Mouse (Mus musculus): ENCODE results near the gene Gm17364.
"Not testable (repeated sequence)": the region's sequence is repeated elsewhere in the genome, so short reads cannot be mapped to it uniquely, and the experiment has no call there.

Gm17364 gene

DNA sequence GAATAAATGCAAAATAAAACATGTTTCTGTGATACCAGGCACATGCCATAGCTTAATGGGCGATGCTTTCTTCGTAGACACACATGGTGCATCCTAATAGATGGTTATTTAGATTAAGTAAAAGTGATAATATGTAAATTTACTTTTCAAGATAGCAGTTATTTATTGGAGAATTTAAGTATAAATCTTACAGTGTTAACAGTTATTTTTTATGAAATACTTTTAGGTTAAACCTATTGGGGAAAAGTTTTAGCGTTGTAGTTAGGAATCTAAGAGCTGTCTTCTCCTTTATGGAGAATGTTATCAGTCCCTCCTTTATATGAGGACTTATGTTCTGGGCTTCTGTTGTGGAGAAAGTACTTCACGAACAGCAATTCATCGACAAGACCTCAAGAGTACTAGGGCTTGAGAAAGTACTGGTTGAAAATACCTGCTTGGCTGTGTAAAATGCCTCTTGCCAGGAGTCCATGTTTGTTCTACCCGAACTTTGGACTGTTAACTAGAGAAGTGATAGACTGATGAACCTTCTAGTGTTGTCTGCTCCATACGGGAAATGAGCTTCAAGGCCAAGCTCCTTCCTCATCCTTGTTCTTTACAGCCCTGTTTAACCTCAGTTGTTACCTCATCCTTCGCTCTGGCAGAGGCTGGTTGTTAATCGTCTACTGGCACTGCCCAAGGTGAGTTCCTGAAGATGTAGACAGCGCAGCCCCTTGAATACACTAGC lies at the start of gene Gm17364:
Gene Gm17364, minus strand, starts transcription at position 51 of the 724 bp plus-strand sequence.
- no peak for DNase-seq

DNA sequence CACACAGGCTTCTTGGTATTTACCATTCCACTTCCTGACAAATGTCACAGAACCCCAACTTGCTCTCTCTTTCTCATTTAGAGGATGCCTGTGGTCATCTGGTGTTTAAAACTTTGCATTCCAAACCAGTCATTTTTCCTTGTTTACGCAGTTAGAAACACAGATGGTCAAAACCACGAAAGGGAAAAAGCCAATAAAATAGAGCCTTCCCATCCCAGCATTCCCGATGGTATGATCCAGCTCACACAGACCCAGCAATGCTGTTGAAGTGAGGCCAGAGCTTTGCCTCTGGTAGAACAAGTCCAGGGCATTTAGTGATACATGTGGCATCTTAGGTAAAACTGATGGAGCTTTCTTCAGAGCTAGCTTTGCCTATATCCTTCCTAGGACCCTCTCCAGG lies 47.7 kb upstream of the Gm17364 start:
- DNase-seq = no peak

DNA sequence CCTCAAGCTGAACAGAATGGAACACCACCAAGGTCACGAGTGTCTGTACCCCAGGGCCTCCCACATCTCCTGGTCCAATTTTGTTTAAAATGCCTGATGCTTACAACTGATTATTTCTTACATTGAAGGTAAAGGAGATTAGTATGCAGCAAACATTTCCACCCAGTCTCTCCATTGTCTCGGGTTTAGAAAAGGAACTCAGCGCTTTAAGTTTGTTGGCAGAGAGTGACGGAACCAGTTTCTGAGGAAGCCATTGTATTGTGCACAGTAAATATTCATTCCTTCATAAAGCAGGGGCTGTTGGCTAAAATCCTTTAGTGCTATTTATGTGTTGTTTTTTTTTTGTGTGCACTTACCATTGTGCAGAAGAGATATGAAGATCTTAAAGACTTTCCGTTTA lies 47.0 kb upstream of the Gm17364 start:
- no peak for DNase-seq

DNA sequence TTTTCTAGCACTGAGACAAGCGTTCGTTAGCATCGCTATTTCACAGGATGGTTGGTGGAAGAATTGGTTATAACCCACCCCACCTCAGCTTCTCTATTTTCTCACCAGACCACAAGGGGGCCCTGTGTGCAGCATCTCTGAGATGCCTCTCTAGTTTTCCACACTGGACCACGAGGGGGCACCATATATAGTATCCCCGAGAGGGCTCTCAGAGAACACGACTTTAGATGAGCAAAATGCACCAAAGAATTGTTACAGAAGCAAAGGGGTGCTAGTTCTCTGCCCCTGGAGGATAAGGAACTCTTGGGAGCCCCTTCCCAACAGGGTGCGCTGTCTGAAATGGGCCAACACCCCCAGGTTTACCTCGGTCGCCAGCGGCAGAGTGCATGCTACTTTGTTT lies 28.9 kb upstream of the Gm17364 start:
- peak; percentile 43 to 71 for DNase-seq

DNA sequence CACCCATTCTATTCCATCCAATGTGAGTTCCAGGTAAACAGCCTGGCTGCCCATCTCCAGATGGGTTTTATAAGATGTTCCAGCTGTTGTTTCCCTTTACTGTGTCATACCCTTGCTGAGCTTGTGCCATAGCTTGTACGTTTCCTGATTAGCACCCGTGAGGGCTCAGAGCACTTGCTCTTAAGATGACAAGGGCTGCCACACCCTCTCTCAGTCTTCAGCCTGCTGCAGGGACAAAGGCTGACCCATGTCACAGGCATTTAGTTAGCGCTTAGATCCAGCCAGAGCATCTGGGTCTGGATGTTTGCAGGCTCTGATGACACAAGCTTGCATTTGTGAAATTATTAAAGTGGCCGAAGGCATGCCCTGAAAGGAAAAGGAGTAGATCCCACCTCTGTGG lies 26.3 kb upstream of the Gm17364 start:
- no peak for DNase-seq

DNA sequence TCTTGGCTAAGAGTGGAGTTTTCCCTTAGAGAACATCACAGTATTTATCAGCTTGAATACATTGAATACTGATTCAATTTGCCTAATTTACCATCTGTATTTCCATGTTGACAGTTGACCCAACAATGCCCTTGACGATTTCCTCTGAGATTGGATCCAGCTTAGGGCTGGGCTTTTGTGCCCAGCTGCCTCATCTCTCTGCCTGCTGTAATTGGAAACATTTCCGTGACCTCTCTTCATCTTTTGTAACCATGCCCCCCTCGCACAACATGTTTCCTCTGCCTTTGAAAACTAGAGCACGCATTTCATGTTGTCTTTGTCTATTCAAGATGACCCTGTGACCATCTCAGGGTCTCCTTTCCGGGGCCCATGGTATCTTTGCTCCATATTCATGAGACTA lies 25.2 kb upstream of the Gm17364 start:
- no peak for DNase-seq

DNA sequence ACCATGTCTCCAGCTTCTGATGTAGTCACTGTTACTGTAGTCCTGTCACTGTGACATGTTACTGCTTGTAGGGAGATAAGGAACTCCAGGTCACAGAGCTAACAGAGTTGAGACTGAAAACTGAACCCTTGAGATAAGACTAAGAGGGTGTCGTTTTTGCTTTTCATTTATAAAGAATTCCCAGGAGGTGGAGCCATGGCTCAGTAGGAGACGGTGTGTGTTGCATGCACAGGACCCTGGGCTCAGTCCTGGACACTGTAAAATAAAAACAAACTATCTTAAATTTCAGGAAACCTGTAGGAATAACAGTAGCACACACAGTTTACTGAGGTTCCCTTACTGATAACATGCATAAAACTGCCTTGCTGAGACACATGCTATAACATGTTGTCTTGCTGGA lies 24.8 kb upstream of the Gm17364 start:
- no peak for DNase-seq

DNA sequence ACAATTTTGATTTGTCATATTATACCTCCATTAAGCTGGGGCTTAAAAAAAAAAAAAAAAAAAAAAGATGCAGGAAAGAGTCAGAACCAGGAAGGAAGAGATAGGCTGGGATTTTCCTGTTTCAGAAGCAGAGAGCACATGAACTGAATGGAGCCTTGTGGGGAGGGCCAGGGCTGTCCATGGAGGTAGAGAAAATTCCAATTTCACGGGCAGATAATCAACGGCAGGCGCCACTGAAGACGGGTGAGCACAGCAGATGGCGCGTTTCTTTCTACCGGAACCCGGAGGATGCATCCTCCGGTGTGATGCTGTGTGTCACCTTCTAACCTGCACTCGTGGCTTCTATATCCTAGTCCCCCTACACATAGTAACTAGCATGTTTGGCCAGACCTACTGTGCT lies 22.6 kb upstream of the Gm17364 start:
- DNase-seq = peak; percentile 28 to 55

DNA sequence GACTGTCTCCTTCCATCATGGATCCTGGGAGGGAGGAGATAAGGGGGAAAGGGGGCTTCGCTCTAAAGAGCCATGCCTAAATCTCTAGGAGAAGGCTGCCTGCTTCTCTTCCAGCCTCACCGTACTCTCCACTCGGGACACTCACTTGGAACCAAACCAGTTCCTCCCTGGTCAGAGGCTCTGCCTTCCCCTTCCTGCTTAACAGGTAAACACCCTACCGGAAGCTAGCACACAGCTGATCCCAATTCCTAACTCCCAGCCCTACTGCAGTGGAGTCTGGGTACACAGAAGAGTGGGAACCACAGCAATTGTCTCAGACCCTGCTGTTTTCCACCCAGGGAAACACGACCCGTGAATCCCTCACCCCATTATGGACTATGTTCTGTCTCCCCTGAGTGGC lies 22.1 kb upstream of the Gm17364 start:
- peak in 1 of 2 experiments; percentile 8 for DNase-seq

DNA sequence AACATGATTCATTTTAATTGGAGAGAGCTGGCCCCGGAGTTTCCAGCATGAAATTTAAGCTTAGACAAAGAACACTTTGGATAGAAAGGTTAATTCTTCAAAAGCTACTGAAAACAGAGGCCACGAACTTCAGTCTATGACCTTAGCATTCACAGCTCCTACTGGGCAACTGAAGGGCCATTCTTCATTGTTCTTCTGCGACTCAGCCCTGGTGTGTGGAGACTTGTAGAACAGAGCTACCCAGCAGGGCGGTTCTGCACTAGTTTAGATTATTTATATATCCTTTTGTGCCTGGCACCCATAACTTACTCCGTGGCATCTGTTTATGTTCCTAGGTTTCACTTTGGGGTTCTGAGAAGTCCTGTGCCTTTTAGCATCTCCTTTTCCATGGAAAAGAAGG lies 19.8 kb upstream of the Gm17364 start:
- DNase-seq = no peak

DNA sequence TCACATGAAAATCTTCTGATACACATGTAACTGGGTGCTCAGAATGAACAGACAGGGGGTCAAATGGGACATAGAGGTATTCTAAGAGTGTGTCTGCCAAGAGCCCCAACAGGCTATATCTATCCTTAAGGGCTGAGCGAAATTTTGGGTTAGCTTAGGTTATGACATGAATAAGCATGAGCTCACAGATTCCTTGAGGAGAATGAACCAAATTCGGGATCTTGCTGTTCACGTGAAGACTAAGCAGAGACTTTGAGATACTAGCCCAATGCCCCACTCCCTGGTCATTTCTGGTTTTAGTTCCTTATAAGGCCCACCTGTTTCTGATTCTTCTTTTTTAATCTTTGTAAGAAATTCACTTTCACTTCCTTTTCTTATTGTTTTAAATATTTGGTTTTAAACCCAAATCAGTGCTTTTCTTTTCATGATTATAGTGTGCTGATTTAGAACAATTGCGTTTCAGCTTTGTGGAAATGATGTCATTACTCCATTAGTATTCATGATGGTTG lies 17.7 kb upstream of the Gm17364 start:
- DNase-seq = no peak

DNA sequence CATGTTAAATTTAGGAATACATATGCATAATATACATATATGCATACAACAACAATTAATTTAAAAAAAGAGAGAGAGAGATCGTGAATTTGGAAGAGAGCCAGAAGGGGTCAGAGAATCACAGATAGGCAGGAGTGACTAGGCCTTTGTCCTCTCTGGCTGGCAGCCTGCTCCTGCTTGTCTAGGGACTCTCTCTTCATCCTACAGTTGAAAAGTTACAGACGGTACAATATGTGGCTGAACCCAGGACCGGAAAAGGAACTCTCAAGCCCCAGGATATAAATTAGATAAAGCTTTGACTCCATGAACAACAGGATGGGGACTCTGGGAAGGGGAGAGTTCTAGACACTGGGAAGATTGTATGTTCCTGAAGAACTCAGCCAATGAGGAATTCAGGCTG lies 12.5 kb upstream of the Gm17364 start:
- DNase-seq = no peak

DNA sequence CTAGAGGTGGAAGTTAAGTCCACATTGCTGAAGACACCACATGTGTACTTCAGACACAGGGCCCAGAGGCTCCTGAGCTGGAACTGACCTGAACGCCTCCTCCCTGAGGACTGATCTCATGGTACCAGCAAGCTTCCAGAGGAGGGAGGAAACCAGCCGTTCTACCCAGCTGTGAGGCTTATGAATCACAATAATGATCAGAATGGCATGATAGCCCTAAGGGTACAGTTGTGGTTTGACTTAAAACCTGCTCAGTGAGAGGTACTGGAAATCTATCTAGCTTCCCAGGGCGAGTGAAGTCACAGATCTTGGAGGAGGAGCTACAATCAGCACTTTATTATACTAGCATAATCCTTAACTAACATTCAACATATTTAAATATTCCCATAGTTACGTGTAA lies 11.7 kb upstream of the Gm17364 start:
- DNase-seq = no peak

DNA sequence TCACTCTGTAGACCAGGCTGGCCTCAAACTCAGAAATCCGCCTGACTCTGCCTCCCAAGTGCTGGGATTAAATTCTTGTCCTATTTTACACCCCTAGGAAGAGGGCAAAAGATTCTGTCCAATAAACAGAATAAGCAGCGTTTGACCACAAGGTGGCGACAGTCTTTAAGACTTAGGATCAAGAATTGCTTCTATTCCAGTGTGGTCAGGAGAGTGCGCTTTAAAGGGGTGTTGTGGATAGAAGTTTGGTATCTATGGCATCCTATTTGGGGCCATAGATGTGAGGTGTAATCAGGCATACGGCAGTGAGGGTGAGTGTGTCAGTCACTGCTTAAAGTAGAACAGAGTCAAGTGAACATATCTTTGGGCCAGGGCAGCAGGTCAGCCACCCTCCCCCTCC lies 9.5 kb upstream of the Gm17364 start:
- DNase-seq = peak; percentile 50 to 77

DNA sequence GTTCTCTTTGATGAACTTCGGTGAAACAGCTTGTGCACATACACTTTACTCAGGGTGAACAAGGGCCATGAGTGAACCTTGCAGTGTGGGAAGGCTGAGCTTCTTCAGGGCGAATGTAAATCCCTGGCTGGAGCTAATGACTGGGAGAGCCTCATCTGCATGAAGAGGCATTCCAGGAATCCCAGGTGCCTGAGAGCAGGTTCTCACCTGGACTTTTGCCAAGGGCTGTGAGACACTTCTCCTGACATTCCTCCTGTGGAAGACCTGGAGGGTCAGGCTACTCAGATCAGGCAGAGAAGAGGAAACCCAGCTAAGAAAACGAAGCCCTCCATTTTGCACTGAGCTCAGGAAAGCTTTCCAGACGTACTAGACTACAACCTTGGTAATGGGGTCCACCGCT lies 6.9 kb upstream of the Gm17364 start:
- DNase-seq = no peak

DNA sequence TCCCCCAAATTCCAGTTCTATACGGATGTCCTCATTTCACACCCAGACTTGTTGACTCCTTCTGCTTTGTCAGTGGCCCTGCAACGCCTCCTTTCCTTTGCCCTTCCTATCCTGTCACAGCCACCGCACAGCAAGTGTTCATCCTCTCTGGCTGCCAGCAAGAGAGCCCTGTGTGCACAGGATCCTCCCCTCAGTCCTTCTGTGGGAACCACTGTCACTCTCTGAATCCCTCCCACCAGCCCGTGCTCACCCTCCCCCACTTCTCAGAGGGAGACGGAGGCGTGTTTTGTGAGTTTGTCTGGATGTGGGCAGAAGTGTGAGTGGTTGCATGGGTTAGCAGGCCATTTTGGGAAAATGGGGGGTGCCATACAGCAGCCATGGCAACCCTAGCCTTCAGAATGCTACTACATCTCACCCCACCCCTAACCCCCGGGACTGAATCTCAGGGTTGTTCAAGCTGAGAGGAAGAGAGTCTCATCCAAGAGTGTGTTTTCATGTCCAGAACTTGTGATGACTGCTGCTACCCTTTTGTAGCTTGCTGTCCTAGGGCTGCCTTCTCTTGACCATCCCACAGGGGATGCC lies 5.9 kb downstream of the Gm17364 start:
- DNase-seq = peak in 1 of 2 experiments; percentile 30

DNA sequence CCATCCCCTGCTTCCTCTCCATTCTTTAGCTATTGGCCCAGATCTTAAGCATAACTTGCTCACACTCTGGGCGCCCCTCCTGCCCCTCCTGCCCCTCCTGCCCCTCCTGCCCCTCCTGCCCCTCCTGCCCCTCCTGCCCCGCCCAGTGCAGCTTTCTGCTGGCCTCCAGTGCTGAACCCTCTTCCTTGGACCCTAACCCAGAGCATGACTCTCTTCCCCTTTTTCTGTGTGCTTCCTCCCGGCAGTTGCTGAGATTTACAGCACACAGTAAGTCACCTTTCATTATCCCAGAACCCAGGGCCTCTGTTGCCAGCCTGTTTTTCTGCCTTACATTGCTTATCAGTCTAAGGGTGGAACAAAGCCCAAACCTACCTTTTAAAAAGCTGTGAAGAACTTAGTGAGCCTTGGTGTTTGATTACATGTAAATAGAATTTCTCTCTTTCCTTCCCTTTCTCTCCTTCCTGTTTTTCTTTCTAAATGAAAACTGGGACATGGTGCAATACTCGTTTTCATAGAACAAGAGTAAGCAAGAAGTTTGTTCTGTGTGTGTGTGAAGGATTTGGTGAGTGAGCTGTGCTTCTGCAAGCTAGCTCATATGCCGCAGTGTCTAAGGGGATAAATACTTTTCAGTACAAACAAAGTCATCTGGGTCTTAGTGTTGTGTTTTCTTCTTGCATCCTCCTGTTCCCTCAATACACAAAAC lies 10.3 kb downstream of the Gm17364 start:
- DNase-seq = no peak

DNA sequence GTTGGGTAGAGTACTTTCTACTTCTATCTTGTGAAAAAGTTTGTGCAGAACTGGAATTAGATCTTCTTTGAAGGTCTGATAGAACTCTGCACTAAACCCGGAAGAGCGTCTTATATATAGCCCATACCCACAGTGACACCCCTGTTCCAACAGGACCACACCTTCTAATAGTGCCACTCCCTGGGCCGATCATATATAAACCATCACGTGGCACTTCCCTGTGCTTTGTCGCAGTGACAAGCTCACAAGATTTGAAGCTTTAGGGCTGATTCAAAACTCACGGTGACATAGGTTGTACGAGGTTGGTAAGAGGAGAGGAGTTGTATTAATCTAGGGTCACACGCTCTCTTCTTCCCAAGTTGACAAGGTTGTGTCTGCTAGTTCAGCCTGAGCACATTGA lies 12.2 kb downstream of the Gm17364 start:
- DNase-seq = not testable (repeated sequence)

DNA sequence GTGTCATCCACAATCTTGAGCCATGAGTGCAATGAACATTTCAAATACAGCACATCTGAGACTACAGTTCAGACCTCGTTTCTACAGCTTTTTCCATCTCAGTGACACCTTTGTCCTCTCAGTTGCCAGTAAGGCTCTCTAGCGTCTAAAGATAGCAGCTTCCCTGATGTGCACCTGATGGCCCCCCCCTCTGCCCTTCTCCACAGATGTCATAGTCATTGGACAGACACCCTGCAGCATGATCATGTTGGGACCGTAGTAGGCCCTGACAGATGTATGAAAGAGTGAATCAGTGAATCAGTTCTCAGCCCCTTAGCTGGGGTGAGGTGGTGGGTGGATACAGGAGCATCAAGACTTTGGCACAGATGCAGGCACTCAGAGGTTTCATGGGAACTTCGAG lies 15.9 kb downstream of the Gm17364 start:
- DNase-seq = no peak

DNA sequence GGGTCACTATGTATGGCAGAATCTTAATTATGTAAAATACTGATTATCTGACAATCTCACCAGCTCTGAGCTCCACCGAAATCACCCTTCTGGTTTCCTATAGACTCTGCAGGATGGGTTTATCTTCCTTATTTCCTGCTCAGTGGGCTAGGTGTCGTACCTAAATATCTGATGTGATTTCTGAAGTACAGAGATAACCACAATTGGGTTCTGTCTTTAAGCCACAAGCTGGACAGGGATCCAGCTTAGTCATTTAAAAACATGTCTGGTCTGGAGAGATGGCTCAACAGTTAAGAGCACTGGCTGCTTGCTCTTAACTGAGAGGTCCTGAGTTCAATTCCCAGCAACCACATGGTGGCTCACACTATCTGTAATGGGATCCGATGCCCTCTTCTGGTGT lies 16.8 kb downstream of the Gm17364 start:
- no peak for DNase-seq

DNA sequence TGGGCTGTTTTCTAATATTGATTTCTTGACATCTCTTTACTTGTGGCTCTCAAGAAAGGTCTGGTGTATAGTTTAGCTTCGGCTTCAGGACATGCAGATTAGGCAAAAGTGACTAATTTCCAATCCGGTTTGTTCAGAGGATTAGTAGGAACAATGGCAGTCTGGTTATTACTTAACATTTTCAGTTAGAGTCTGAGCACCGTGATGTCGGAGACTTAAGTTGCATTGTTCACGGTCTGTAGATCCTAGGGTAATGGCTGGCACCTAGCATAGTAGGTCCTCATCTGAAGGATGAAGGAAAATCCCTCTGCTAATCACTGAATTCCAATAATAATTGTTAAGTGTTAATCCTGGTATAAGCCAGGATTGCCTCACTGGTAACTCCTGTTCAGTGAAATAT lies 17.7 kb downstream of the Gm17364 start:
- no peak for DNase-seq

DNA sequence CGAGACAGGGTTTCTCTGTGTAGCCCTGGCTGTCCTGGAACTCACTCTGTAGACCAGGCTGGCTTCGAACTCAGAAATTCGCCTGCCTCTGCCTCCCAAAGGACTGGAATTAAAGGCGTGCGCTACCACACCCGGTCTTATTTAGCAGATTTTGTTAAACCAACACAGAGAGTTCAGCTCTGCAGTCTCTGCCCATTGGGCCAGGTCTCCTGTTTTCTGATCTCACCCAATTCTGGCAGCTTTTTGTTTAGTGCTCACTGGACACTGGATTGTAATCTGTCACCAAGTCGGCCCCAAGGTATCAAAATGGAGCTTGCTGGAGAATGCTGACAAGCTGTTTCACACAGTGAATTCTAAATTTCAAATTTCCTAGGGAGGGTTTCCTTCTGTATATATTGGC lies 21.0 kb downstream of the Gm17364 start:
- DNase-seq = no peak

DNA sequence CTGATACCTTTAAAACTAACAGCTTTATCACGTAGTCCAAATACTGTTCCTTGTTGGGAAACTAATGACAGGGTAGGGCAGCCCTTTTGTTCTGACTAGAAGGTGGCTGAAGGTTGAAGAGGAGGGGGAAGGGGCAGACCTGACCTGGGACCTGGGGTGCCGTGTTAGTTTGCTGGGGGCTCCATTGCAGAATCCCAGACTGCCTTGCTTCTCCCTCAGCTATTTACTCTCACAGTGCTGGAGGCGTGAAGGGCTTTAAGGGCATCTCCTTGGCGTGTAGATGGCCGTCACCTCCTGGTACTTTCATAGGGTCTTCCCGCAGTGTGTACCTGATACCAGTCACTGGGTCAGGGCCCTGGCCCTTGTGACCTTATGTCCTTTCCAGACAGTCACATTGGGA lies 21.6 kb downstream of the Gm17364 start:
- DNase-seq = no peak

DNA sequence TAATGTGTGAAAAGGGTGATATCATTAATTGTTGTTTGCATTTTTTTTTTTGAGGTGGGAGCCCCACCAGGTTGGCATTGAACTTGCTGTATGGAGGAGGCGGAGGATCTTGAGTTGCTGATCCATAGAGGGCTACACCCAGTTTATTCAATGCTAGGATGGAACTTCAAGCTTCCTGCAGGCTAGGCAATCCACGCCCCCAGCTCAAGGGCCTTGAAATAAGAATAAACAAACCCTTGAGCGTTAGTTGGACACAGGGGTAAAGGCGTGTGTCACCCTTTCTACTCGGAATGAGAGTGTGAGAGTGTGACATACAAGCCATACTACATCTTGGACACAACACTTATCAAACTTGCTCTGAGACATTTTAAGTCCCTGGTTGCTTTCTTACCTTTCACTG lies 22.1 kb downstream of the Gm17364 start:
- no peak for DNase-seq

Measured in cerebellum, postnatal 25 days (tissue).